Mouse (Mus musculus): ENCODE results near the gene Sept3.
"Not testable (repeated sequence)": the region's sequence is repeated elsewhere in the genome, so short reads cannot be mapped to it uniquely, and the experiment has no call there.

DNA sequence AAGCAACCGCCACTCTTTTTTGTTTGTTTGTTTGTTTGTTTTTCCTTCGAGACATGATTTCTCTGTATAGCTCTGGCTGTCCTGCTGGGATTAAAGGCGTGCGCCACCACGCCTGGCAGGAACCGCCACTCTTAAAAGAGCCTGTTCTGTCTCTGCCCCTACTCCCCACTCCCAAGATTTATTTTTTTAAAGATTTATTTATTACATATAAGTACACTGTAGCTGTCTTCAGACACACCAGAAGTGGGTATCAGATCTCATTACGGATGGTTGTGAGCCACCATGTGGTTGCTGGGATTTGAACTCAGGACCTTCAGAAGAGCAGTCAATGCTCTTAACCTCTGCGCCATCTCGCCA lies 29.9 kb upstream of the Sept3 start:
- TF ChIP-seq TAL1, GATA1 (IDR thresholded peaks at IDR 0.05; ENCODE audit: low read length): not testable (repeated sequence)
